Mouse (Mus musculus): ENCODE data around the gene Cachd1. TPM values are rescaled to one million over a fixed set of nuclear protein-coding genes. Genes with fewer than 3 reads are reported as not detected.

The Cachd1 gene
- polyA plus RNA-seq, 1 experiment from 2014 or later = 50.8 TPM

- Histone ChIP-seq H3K27ac (replicated peaks) (no peak overlapping the region), H3K36me3 (peaks cover 28% of the 10 kb centered on the region), H3K9me3 (no peaks in the 10 kb centered on the region), H3K27me3 (no peaks in the 10 kb centered on the region), H3K4me3 (no peak overlapping the region), H3K4me1 (no peaks in the 10 kb centered on the region), H3K9ac (replicated peaks) (no peak overlapping the region), H3K4me2 (replicated peaks) (no peak overlapping the region)
- 87% methylated on average over 2 of the region's 2 CpGs for WGBS
- ATAC-seq (ENCODE audit: low FRiP score, low read depth) = no peak
These were observed 150.6 kb downstream of the Cachd1 start for GRCm38 (mm10) chr4:100927059-100927458.

GRCm38 (mm10) chr4:100943689-100944088, 167.2 kb downstream of the Cachd1 start:
- H3K4me1 ChIP-seq = 0 out of 2 replicates have a peak, but pooled peaks cover 4% of the 10 kb centered on the region
- no peaks in the 10 kb centered on the region for H3K9me3 ChIP-seq
- no peak overlapping the region for H3K9ac ChIP-seq (replicated peaks)
- ATAC-seq (ENCODE audit: low FRiP score, low read depth) = no peak
- H3K4me2 ChIP-seq (replicated peaks) = no peak overlapping the region
- WGBS = 70% methylated on average over 7 of the region's 7 CpGs
- no peak overlapping the region for H3K27ac ChIP-seq (replicated peaks)
- no peaks in the 10 kb centered on the region for H3K27me3 ChIP-seq
- no peak overlapping the region for H3K4me3 ChIP-seq
- peaks cover 10% of the 10 kb centered on the region for H3K36me3 ChIP-seq

GRCm38 (mm10) chr4:100944276-100944675, 167.8 kb downstream of the Cachd1 start:
- Histone ChIP-seq H3K27ac (replicated peaks) (no peak overlapping the region), H3K4me1 (0 out of 2 replicates have a peak, but pooled peaks cover 4% of the 10 kb centered on the region), H3K9ac (replicated peaks) (no peak overlapping the region), H3K36me3 (peaks cover 14% of the 10 kb centered on the region), H3K9me3 (no peaks in the 10 kb centered on the region), H3K27me3 (no peaks in the 10 kb centered on the region), H3K4me3 (no peak overlapping the region), H3K4me2 (replicated peaks) (no peak overlapping the region)
- ATAC-seq (ENCODE audit: low FRiP score, low read depth) = no peak
- WGBS = 77% methylated on average over 3 of the region's 3 CpGs

- Histone ChIP-seq H3K27ac (replicated peaks) (no peak overlapping the region), H3K4me1 (0 out of 2 replicates have a peak, but pooled peaks cover 4% of the 10 kb centered on the region), H3K4me3 (no peak overlapping the region), H3K27me3 (no peaks in the 10 kb centered on the region), H3K9ac (replicated peaks) (no peak overlapping the region), H3K4me2 (replicated peaks) (no peak overlapping the region), H3K36me3 (peaks cover 24% of the 10 kb centered on the region), H3K9me3 (no peaks in the 10 kb centered on the region)
- no peak for ATAC-seq (ENCODE audit: low FRiP score, low read depth)
- WGBS = 88% methylated on average over 13 of the region's 13 CpGs
These were observed 168.9 kb downstream of the Cachd1 start for GRCm38 (mm10) chr4:100945171-100945899.

- H3K27ac ChIP-seq (replicated peaks) = no peak overlapping the region
- H3K27me3 ChIP-seq = no peaks in the 10 kb centered on the region
- no peaks in the 10 kb centered on the region for H3K9me3 ChIP-seq
- no peak for ATAC-seq (ENCODE audit: low FRiP score, low read depth)
- peaks cover 43% of the 10 kb centered on the region for H3K36me3 ChIP-seq
- 84% methylated on average over 17 of the region's 17 CpGs for WGBS
- 0 out of 2 replicates have a peak, but pooled peaks cover 4% of the 10 kb centered on the region for H3K4me1 ChIP-seq
- no peak overlapping the region for H3K4me2 ChIP-seq (replicated peaks)
- H3K9ac ChIP-seq (replicated peaks) = no peak overlapping the region
- no peak overlapping the region for H3K4me3 ChIP-seq
These were observed 172.3 kb downstream of the Cachd1 start for GRCm38 (mm10) chr4:100948494-100949425.

- H3K27me3 ChIP-seq = no peaks in the 10 kb centered on the region
- ATAC-seq (ENCODE audit: low FRiP score, low read depth) = no peak
- H3K4me2 ChIP-seq (replicated peaks) = no peak overlapping the region
- WGBS = 90% methylated on average over 5 of the region's 5 CpGs
- 0 out of 2 replicates have a peak, but pooled peaks cover 4% of the 10 kb centered on the region for H3K4me1 ChIP-seq
- no peak overlapping the region for H3K4me3 ChIP-seq
- no peaks in the 10 kb centered on the region for H3K9me3 ChIP-seq
- H3K9ac ChIP-seq (replicated peaks) = no peak overlapping the region
- peaks cover 51% of the 10 kb centered on the region for H3K36me3 ChIP-seq
- no peak overlapping the region for H3K27ac ChIP-seq (replicated peaks)
These were observed 173.8 kb downstream of the Cachd1 start for GRCm38 (mm10) chr4:100950316-100950715.

- Histone ChIP-seq H3K4me1 (no peaks in the 10 kb centered on the region), H3K4me2 (replicated peaks) (no peak overlapping the region), H3K9me3 (no peaks in the 10 kb centered on the region), H3K9ac (replicated peaks) (no peak overlapping the region), H3K27me3 (no peaks in the 10 kb centered on the region), H3K4me3 (no peak overlapping the region), H3K27ac (replicated peaks) (no peak overlapping the region), H3K36me3 (peaks cover 59% of the 10 kb centered on the region)
- 81% methylated on average over 8 of the region's 8 CpGs for WGBS
- ATAC-seq (ENCODE audit: low FRiP score, low read depth) = no peak
These were observed 175.4 kb downstream of the Cachd1 start for GRCm38 (mm10) chr4:100951876-100952275.

GRCm38 (mm10) chr4:100963341-100963740, 186.9 kb downstream of the Cachd1 start:
- no peak overlapping the region for H3K4me2 ChIP-seq (replicated peaks)
- no peaks in the 10 kb centered on the region for H3K4me1 ChIP-seq
- ATAC-seq (ENCODE audit: low FRiP score, low read depth) = no peak
- no peaks in the 10 kb centered on the region for H3K27me3 ChIP-seq
- no peak overlapping the region for H3K27ac ChIP-seq (replicated peaks)
- H3K9ac ChIP-seq (replicated peaks) = no peak overlapping the region
- no peak overlapping the region for H3K4me3 ChIP-seq
- peaks cover 90% of the 10 kb centered on the region for H3K36me3 ChIP-seq
- WGBS = 98% methylated on average over 1 of the region's 1 CpGs
- H3K9me3 ChIP-seq = no peaks in the 10 kb centered on the region

GRCm38 (mm10) chr4:100963796-100964195, 187.3 kb downstream of the Cachd1 start:
- Histone ChIP-seq H3K27ac (replicated peaks) (no peak overlapping the region), H3K9ac (replicated peaks) (no peak overlapping the region), H3K27me3 (no peaks in the 10 kb centered on the region), H3K9me3 (no peaks in the 10 kb centered on the region), H3K4me1 (no peaks in the 10 kb centered on the region), H3K36me3 (peaks cover 89% of the 10 kb centered on the region), H3K4me2 (replicated peaks) (no peak overlapping the region), H3K4me3 (no peak overlapping the region)
- 93% methylated on average over 8 of the region's 8 CpGs for WGBS
- ATAC-seq (ENCODE audit: low FRiP score, low read depth) = no peak

- Histone ChIP-seq H3K9ac (replicated peaks) (no peak overlapping the region), H3K27ac (replicated peaks) (no peak overlapping the region; the same call in 1 of the 2 replicates), H3K4me1 (no peaks in the 10 kb centered on the region), H3K4me3 (no peak overlapping the region), H3K27me3 (no peaks in the 10 kb centered on the region), H3K36me3 (peaks cover 83% of the 10 kb centered on the region), H3K4me2 (replicated peaks) (no peak overlapping the region), H3K9me3 (no peaks in the 10 kb centered on the region)
- WGBS = 84% methylated on average over 19 of the region's 19 CpGs
- ATAC-seq (ENCODE audit: low FRiP score, low read depth) = no peak
These were observed 191.4 kb downstream of the Cachd1 start for GRCm38 (mm10) chr4:100967703-100968392.

GRCm38 (mm10) chr4:100973641-100974454, 197.4 kb downstream of the Cachd1 start:
- Histone ChIP-seq H3K9ac (replicated peaks) (no peak overlapping the region), H3K9me3 (no peaks in the 10 kb centered on the region), H3K36me3 (peaks cover 62% of the 10 kb centered on the region), H3K4me1 (peaks cover 22% of the 10 kb centered on the region), H3K4me3 (no peak overlapping the region), H3K4me2 (replicated peaks) (peak overlapping the region; percentile 22), H3K27me3 (no peaks in the 10 kb centered on the region), H3K27ac (replicated peaks) (peak overlapping the region; percentile 93)
- 14% methylated on average over 16 of the region's 16 CpGs for WGBS
- peak; percentile 89 for ATAC-seq (ENCODE audit: low FRiP score, low read depth)
